Mouse (Mus musculus): ENCODE results near the gene Rsrp1. TPM values are rescaled to one million over a fixed set of nuclear protein-coding genes. Genes with fewer than 3 reads are reported as not detected.

Rsrp1 gene
- polyA plus RNA-seq, 1 experiment from 2014 or later = 538 TPM

GRCm38 (mm10) chr4:134925206-134925605 lies 1.8 kb downstream of the Rsrp1 start:
- Histone ChIP-seq H3K4me1 (replicated peaks) (peaks cover 35% of the 10 kb centered on the region), H3K9ac (peak overlapping the region; percentile 55), H3K9me3 (no peaks in the 10 kb centered on the region), H3K4me3 (peak overlapping the region; percentile 100), H3K36me3 (peaks cover 30% of the 10 kb centered on the region), H3K4me2 (peak overlapping the region; percentile 96), H3K27ac (no peak overlapping the region), H3K27me3 (no peaks in the 10 kb centered on the region)
- ATAC-seq (ENCODE audit: low FRiP score) = no peak
- 85% methylated on average over 8 of the region's 8 CpGs for WGBS

- H3K4me2 ChIP-seq = no peak overlapping the region
Measured at GRCm38 (mm10) chr4:134927815-134928463, 4.5 kb downstream of the Rsrp1 start.

GRCm38 (mm10) chr4:134928464-134928836 lies 5.1 kb downstream of the Rsrp1 start:
- Histone ChIP-seq H3K4me2 (no peak overlapping the region), H3K4me1 (replicated peaks) (peaks cover 40% of the 10 kb centered on the region), H3K9ac (no peak overlapping the region), H3K27me3 (no peaks in the 10 kb centered on the region), H3K4me3 (no peak overlapping the region), H3K36me3 (peaks cover 43% of the 10 kb centered on the region), H3K9me3 (no peaks in the 10 kb centered on the region), H3K27ac (no peak overlapping the region)
- 97% methylated on average over 1 of the region's 1 CpGs for WGBS
- ATAC-seq (ENCODE audit: low FRiP score) = no peak

More at GRCm38 (mm10) chr4:134927815-134928463, 4.5 kb downstream of the Rsrp1 start:
- Histone ChIP-seq H3K27ac (no peak overlapping the region), H3K4me1 (replicated peaks) (peaks cover 40% of the 10 kb centered on the region), H3K36me3 (peaks cover 38% of the 10 kb centered on the region), H3K4me3 (no peak overlapping the region), H3K9me3 (no peaks in the 10 kb centered on the region), H3K9ac (no peak overlapping the region), H3K27me3 (no peaks in the 10 kb centered on the region)
- 78% methylated on average over 5 of the region's 5 CpGs for WGBS
- no peak for ATAC-seq (ENCODE audit: low FRiP score)

GRCm38 (mm10) chr4:134929536-134929935 lies 6.1 kb downstream of the Rsrp1 start:
- WGBS = 77% methylated on average over 4 of the region's 4 CpGs
- Histone ChIP-seq H3K4me3 (no peak overlapping the region), H3K9ac (no peak overlapping the region), H3K4me1 (replicated peaks) (peaks cover 39% of the 10 kb centered on the region), H3K9me3 (no peaks in the 10 kb centered on the region), H3K27ac (no peak overlapping the region), H3K36me3 (peaks cover 54% of the 10 kb centered on the region), H3K27me3 (no peaks in the 10 kb centered on the region), H3K4me2 (no peak overlapping the region)
- no peak for ATAC-seq (ENCODE audit: low FRiP score)

GRCm38 (mm10) chr4:134930190-134930589 lies 6.8 kb downstream of the Rsrp1 start:
- peak overlapping the region; percentile 24 for H3K9ac ChIP-seq

DNA sequence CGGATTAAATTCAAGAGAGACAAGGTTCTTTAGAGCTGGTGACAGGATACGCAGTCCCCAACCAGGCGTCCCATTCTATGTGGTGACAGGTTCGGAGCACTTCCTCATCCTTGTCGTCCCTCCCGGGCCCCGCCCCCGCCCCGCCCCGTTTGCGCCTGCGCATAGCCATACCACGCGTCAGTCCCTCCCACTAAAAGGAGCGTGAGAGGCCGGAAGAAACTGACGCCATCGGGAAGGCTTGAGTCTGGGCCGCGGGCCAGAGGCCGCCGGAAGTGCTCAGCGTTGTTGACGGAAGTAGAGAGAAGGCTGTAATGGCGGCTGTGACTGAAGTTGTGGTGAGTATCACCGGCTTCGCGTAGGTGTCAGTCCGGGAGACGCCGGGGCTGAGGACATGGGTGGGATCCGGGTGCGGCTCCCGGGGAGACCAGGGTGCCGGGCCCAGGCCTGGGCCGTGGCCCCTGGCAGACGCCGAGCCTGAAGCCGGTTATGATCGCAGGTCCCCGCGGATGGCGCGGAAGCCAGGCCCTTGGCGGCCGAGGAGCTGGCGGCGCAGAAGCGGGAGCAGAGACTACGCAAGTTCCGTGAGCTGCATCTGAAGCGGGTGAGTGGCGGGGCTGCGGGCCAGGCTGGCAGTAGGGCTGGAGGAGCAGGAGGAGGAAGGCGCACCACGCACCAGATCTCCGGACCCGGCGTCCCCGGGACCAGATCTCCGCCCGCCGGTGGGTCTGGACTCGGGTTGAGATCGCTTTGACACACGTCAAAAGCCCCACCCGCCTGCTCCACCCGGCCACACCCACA lies 7.5 kb downstream of the Rsrp1 start, which contains the start of gene Syf2:
Gene Syf2 (plus strand): TSS at position 215 of the 798 bp plus-strand sequence.
- peak; percentile 97 for ATAC-seq (ENCODE audit: low FRiP score)
- H3K4me3 ChIP-seq = peak within 1 kb of the TSS; percentile 96
- H3K27ac ChIP-seq = peak within 1 kb of the TSS; percentile 85
- H3K4me1 ChIP-seq (replicated peaks) = peaks cover 27% of the 10 kb centered on the region
- peak within 1 kb of the TSS; percentile 87 for H3K9ac ChIP-seq
- peak within 1 kb of the TSS; percentile 93 for H3K4me2 ChIP-seq
- under 1% methylated on average over 68 of the region's 68 CpGs for WGBS
- H3K36me3 ChIP-seq = peaks cover 59% of the 10 kb centered on the region
- no peaks in the 10 kb centered on the region for H3K9me3 ChIP-seq
- no peaks in the 10 kb centered on the region for H3K27me3 ChIP-seq

More at GRCm38 (mm10) chr4:134930190-134930589, 6.8 kb downstream of the Rsrp1 start:
- Histone ChIP-seq H3K36me3 (peaks cover 59% of the 10 kb centered on the region), H3K4me1 (replicated peaks) (peaks cover 34% of the 10 kb centered on the region), H3K27ac (peak overlapping the region; percentile 63), H3K9me3 (no peaks in the 10 kb centered on the region), H3K27me3 (no peaks in the 10 kb centered on the region), H3K4me2 (peak overlapping the region; percentile 93), H3K4me3 (peak overlapping the region; percentile 96)
- ATAC-seq (ENCODE audit: low FRiP score) = peak; percentile 46
- WGBS = 30% methylated on average over 9 of the region's 9 CpGs

DNA sequence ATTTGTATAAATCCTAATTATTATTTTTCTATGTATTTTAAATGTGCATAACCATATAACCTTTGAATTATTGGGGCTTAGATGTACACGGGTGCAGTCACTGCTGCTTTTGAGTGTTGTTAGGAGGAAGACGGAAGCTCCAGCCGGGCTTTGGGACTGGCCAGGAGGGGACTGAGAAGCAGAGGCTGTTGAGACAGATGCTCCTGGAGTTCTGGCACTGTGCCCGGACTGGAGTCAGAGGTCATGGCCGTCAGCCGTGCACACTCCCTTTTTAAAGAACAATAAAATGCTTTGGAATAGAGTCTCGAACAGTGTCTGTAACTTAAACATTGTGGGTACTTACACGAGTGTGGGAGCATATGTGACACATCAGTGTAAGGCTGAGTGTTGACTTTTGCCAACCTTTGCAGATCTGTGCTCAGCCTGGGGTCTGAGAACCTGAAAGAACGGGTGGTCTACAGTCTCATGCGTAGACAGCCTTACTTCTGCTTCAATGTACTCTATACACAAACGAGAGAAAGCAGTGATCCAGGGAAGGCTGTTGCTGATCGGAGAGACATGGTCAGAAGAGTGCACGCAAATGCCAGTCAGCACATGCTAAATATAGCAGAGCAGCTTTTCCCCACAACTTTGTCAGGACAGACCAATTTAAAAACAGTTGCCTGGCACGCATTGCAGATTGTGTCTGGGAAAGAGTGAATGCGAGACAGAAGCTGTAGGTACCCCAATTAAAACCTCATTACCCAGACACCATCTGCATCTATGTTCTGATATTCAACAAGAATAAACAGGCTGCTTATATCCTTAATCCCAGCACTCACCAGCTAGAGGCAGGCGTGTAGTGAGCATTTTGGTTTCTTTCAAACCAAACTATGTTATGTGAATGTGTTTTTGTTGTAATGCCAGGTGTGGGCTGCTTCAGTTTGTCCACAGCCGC lies 14.1 kb downstream of the Rsrp1 start:
- ATAC-seq (ENCODE audit: low FRiP score) = no peak
- Histone ChIP-seq H3K36me3 (peaks cover 51% of the 10 kb centered on the region), H3K27ac (no peak overlapping the region), H3K4me2 (no peak overlapping the region), H3K27me3 (peaks cover 18% of the 10 kb centered on the region), H3K9me3 (no peaks in the 10 kb centered on the region), H3K9ac (no peak overlapping the region), H3K4me1 (replicated peaks) (0 out of 2 replicates have a peak, but pooled peaks cover 8% of the 10 kb centered on the region), H3K4me3 (no peak overlapping the region)
- WGBS = 56% methylated on average over 17 of the region's 17 CpGs

- H3K36me3 ChIP-seq = peaks cover 27% of the 10 kb centered on the region
- peaks cover 17% of the 10 kb centered on the region; the same call in 1 of the 2 replicates for H3K4me1 ChIP-seq (replicated peaks)
- no peak overlapping the region for H3K4me2 ChIP-seq
- peaks cover 39% of the 10 kb centered on the region for H3K27me3 ChIP-seq
- WGBS = 49% methylated on average over 9 of the region's 9 CpGs
- no peak overlapping the region for H3K27ac ChIP-seq
- H3K4me3 ChIP-seq = no peak overlapping the region
- H3K9me3 ChIP-seq = no peaks in the 10 kb centered on the region
- no peak overlapping the region for H3K9ac ChIP-seq
- ATAC-seq (ENCODE audit: low FRiP score) = no peak
Measured at GRCm38 (mm10) chr4:134939900-134940299, 16.5 kb downstream of the Rsrp1 start.

DNA sequence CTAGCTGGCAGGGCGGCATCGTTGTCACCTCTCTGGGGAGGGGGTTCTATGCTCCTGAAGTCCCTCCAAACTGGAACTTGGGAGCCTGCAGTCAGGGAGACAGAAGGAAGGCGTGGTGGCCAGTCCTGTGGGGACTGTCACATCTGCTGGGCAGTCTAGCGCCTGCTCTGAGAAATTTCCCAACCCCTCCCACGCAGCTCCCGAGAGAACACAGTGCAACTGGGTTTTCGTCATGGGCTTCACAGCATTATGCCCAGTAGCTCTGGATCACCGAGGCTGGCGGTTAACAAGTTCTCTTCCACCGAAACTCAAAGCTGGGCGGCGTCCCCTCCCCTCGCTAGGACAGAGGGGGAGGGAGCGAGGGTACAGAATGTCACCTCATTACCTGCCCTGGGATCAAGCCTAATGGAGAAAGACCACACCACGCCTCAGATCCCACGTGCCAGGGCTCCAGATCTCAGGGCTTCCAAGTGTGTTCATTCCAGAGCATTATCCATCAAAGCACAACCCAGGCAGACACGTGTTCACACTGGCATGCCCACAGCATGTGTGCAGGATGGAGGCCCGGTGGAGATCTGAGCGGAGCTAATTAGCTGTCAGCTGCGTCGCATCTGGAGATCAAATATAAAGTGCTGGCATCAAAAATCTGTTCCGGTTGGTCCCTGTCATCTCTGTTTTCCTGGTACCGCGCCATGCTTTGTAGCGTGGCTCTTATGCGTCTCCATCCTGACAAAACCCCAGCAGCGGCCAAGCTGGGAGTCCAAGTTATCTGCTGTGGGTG lies 20.6 kb downstream of the Rsrp1 start:
- peak; percentile 57; the same call in 1 of the 2 replicates for ATAC-seq (ENCODE audit: low FRiP score)

DNA sequence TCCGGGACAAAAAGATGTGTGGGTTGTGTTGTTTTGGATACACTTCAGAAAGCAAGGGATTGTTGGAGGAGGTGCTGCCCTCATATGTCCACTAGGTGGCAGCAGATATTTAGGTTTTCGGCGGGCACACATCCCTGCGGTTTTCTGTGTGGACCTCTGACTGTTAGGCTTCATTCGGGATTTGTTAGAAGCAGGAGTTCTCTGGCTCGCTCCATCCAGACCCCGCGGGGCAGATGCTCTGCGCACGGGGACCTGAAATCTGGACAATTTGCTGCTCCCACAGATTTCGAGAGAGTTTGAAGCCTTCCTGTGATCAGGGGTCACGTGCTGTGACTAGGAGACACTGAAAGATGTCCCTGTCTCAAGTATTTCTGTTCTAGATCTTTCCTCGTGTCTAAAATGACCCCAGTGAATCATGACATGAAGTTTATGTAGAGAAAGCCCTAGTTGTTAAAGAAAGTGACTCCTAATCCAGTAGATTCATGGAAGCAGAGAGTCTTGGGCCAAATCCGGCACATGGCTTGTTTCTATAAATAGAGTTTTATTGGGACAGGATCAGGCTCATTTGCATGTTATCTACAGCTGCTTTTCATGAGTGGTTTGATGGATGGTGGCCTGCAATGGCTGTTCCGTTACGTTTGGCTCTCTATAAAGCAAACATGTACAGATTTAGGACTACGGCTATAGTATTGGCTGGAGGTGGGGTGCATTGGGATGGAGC lies 22.8 kb downstream of the Rsrp1 start:
- no peak overlapping the region for H3K4me3 ChIP-seq
- peak; percentile 47; the same call in 1 of the 2 replicates for ATAC-seq (ENCODE audit: low FRiP score)
- peaks cover 21% of the 10 kb centered on the region for H3K4me1 ChIP-seq (replicated peaks)
- no peaks in the 10 kb centered on the region for H3K9me3 ChIP-seq
- H3K4me2 ChIP-seq = peak overlapping the region; percentile 51
- H3K36me3 ChIP-seq = no peaks in the 10 kb centered on the region
- WGBS = 12% methylated on average over 17 of the region's 17 CpGs
- no peak overlapping the region for H3K27ac ChIP-seq
- H3K9ac ChIP-seq = peak overlapping the region; percentile 29; the same call in 1 of the 2 replicates
- H3K27me3 ChIP-seq = peaks cover 39% of the 10 kb centered on the region

More for the DNA sequence above, 20.6 kb downstream of the Rsrp1 start:
- H3K27ac ChIP-seq = no peak overlapping the region
- 0 out of 2 replicates have a peak overlapping the region, but pooled peaks have one; percentile 43 for H3K9ac ChIP-seq
- no peaks in the 10 kb centered on the region for H3K9me3 ChIP-seq
- H3K4me1 ChIP-seq (replicated peaks) = peaks cover 15% of the 10 kb centered on the region
- no peak overlapping the region for H3K4me2 ChIP-seq
- peaks cover 47% of the 10 kb centered on the region for H3K27me3 ChIP-seq
- WGBS = 44% methylated on average over 27 of the region's 27 CpGs
- no peaks in the 10 kb centered on the region for H3K36me3 ChIP-seq
- no peak overlapping the region for H3K4me3 ChIP-seq

Measured in hindbrain, embryonic 13.5 days (tissue).